Mouse (Mus musculus): ENCODE measurements at regions not wholly inside any gene's neighbourhood (a gene's known extent, or its start where the extent isn't known, plus 50 kb on each side); places are given as distances from the start of the nearest gene placed in this dataset.
"Not testable (repeated sequence)": the region's sequence is repeated elsewhere in the genome, so short reads cannot be mapped to it uniquely, and the experiment has no call there.

GRCm38 (mm10) chr7:138005806-138006205 lies 391.7 kb downstream of the Tcerg1l start:
- DNase-seq (ENCODE audit: low spot score in 2 of 2), result no peak

- peak; percentile 5 to 17 for DNase-seq (ENCODE audit: low spot score in 2 of 2)
Observed at GRCm38 (mm10) chr7:138006971-138007370, 390.6 kb downstream of the Tcerg1l start.

DNA sequence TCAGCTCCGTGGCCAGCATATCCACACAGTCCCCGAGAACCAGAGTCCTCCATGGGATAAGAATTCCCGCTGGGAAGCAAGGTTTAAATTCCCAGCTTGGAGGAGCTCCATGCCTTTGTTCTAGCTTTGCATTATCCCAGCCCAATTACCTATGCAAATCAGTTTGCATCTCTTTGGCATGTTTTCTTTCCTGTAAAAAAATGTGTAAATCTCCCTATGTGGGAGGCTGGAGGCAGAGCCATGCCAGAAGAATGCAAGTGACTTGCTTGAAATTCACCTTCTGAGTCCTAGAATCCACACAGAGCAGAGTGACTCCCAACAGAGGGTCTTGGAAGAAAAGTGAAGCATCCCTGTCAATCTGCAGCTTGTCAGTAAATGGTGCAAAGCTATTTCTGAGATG lies 388.9 kb downstream of the Tcerg1l start:
- DNase-seq (ENCODE audit: low spot score in 2 of 2), result peak; percentile 16 to 24

- DNase-seq (ENCODE audit: low spot score in 2 of 2), result not testable (repeated sequence)
Observed at GRCm38 (mm10) chr7:138024021-138024420, 373.5 kb downstream of the Tcerg1l start.

- DNase-seq (ENCODE audit: low spot score in 2 of 2), result no peak
Observed at GRCm38 (mm10) chr7:138051696-138052095, 345.8 kb downstream of the Tcerg1l start.

GRCm38 (mm10) chr7:138054756-138055155 lies 342.8 kb downstream of the Tcerg1l start:
- DNase-seq (ENCODE audit: low spot score in 2 of 2), result no peak

- no peak for DNase-seq (ENCODE audit: low spot score in 2 of 2)
Observed at GRCm38 (mm10) chr7:138061116-138061515, 336.4 kb downstream of the Tcerg1l start.

DNA sequence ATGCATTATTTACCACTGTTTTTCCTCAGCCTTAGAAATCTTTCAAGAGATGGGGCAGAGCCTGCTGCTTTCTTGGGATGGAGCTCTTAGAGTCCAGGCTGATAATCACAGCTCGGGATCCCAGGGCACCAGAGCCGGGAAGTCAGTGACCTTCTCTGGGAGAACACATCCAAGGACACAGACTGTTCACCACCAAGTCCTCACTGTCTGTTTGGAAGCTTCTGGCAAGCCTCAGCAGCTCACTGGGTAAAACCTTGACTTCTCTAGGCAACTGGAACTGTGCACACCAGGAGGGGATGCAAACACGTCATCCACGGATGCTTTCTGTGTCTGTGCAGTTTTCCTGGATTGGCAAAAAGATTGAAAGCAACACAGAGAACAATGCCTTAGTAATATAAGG lies 330.6 kb downstream of the Tcerg1l start:
- DNase-seq (ENCODE audit: low spot score in 2 of 2), result no peak

- no peak for DNase-seq (ENCODE audit: low spot score in 2 of 2)
Observed at GRCm38 (mm10) chr7:138075231-138075630, 322.3 kb downstream of the Tcerg1l start.

GRCm38 (mm10) chr7:138083980-138084379 lies 313.6 kb downstream of the Tcerg1l start:
- peak; percentile 48 to 54 for DNase-seq (ENCODE audit: low spot score in 2 of 2)

DNA sequence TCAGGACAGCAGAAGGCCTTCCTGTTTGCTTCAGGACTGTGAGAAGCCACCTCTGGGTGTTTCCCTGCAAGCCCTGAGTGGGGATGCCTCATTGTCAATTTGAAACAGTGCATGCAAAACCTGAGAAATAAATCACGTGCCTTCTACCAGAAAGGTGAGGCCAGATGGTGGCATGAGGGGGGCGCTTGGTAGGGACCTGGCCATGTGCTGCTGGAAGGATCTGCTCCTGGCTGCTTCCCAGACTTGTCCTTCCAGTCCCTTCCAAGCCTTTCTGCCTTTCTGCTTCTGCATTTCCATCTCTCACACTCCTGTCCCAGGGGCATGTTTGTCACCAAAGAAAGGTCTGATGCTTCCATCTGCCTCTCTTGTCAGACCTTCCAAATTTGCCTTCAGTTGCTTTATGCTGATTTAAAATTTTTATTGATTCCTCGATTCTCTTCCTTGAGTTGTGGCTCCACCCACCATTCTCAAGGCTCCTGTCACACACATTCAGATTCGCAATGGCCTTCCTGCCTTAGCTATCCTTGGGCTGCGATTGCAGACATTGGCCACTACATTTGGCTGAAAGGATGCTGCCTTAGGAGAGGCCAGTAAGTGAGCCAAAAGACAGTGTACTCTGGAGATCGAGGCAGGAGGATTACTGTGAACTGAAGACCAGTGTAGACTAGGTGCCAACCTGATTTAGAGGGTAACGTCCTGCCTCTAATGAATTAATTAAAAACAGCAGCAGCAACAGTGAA lies 289.9 kb downstream of the Tcerg1l start:
- DNase-seq (ENCODE audit: low spot score in 2 of 2), result no peak

- DNase-seq (ENCODE audit: low spot score in 2 of 2), result peak; percentile 27 to 35
Observed at GRCm38 (mm10) chr7:138121497-138121896, 276.0 kb downstream of the Tcerg1l start.

- no peak for DNase-seq (ENCODE audit: low spot score in 2 of 2)
Observed at GRCm38 (mm10) chr7:138129701-138130100, 267.8 kb downstream of the Tcerg1l start.

GRCm38 (mm10) chr7:138133427-138133826 lies 264.1 kb downstream of the Tcerg1l start:
- DNase-seq (ENCODE audit: low spot score in 2 of 2), result no peak

GRCm38 (mm10) chr7:138137934-138138333 lies 259.6 kb downstream of the Tcerg1l start:
- no peak for DNase-seq (ENCODE audit: low spot score in 2 of 2)

- no peak for DNase-seq (ENCODE audit: low spot score in 2 of 2)
Observed at GRCm38 (mm10) chr7:138139766-138140165, 257.8 kb downstream of the Tcerg1l start.

GRCm38 (mm10) chr7:138149496-138149895 lies 248.0 kb downstream of the Tcerg1l start:
- no peak for DNase-seq (ENCODE audit: low spot score in 2 of 2)

- no peak for DNase-seq (ENCODE audit: low spot score in 2 of 2)
Observed at GRCm38 (mm10) chr7:138153455-138154167, 243.9 kb downstream of the Tcerg1l start.

Data from right cerebral cortex, adult 2 months (tissue).